Mouse (Mus musculus) midbrain, embryonic 10.5 days (tissue): ENCODE measurements around the gene Fgd3. TPM values are rescaled to one million over a fixed set of nuclear protein-coding genes. Genes with fewer than 3 reads are reported as not detected.

Source experiments
- DNase-seq: peaks from one replicate; pipeline ENCODE4 v3.0.0-alpha.2; 2017; ENCODE audit warnings: low spot score
- H3K27ac ChIP-seq: fragments of 300-500 bp; sonication (generic); replicated peaks from 2 replicates; pipeline ENCODE4 v1.5.1; 2016; ENCODE audit warnings: mild to moderate bottlenecking
- H3K27me3 ChIP-seq: fragments of 300-500 bp; sonication (generic); 2 replicates; pipeline ENCODE4 v1.6.1; 2016; ENCODE audit warnings: low read depth, mild to moderate bottlenecking; ENCODE audit not compliant: poor library complexity, severe bottlenecking
- H3K36me3 ChIP-seq: fragments of 300-500 bp; sonication (generic); 2 replicates; pipeline ENCODE4 v1.6.1; 2016; ENCODE audit warnings: mild to moderate bottlenecking, moderate library complexity
- H3K4me1 ChIP-seq: fragments of 300-500 bp; sonication (generic); 2 replicates; pipeline ENCODE4 v1.6.1; 2016
- H3K4me3 ChIP-seq: fragments of 300-500 bp; sonication (generic); 2 replicates; pipeline ENCODE4 v1.5.1; 2016; ENCODE audit warnings: mild to moderate bottlenecking, moderate library complexity
- H3K9me3 ChIP-seq: fragments of 300-500 bp; sonication (generic); replicated peaks from 2 replicates; pipeline ENCODE4 v1.6.1; 2016; ENCODE audit warnings: mild to moderate bottlenecking
- WGBS: fragments of 180-500 bp; shearing (Covaris S2); methylation state at CpG from one replicate; pipeline ENCODE4 v1.1.7; 2016; 5-methylcytosine and 5-hydroxymethylcytosine counted together
- polyA plus RNA-seq: library from polyadenylated mRNA; unstranded; fragments of >200 nt; fragmentation: Nextera tagmentation; extraction: Ambion mirVana; gene quantifications from 2 replicates; pipeline ENCODE4 v1.2.1, GENCODE M21; 2016

The Fgd3 gene
- polyA plus RNA-seq, 1 experiment from 2014 or later, result 1.1 TPM

DNA sequence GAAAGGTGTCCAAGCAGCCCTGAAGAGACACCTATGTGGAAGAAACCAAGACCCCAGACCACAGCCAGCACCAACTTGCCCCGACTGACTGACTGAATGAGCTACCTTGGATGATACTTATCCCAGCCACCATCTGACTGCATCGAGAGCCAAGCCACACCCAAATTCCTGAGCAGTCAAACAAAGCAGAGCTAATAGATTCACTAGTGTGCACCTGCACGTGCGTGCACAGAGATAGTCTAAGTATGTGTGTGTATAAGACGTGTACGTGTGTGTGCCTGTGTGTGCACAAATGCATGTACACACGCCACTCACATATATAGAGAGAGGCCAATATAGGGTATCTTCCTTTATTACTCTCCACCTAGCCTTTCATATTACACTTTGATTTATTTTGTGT is 8.5 kb downstream of the Fgd3 start:
- DNase-seq, result no peak
- no peaks in the 10 kb centered on the region for H3K9me3 ChIP-seq
- 92% methylated on average over 7 of the region's 7 CpGs for WGBS
- peaks cover 24% of the 10 kb centered on the region for H3K4me1 ChIP-seq
- no peaks in the 10 kb centered on the region; the same call in 1 of the 2 replicates for H3K27me3 ChIP-seq
- H3K4me3 ChIP-seq, result no peak overlapping the region
- peaks cover 11% of the 10 kb centered on the region; the same call in 1 of the 2 replicates for H3K36me3 ChIP-seq
- H3K27ac ChIP-seq, result no peak overlapping the region

DNA sequence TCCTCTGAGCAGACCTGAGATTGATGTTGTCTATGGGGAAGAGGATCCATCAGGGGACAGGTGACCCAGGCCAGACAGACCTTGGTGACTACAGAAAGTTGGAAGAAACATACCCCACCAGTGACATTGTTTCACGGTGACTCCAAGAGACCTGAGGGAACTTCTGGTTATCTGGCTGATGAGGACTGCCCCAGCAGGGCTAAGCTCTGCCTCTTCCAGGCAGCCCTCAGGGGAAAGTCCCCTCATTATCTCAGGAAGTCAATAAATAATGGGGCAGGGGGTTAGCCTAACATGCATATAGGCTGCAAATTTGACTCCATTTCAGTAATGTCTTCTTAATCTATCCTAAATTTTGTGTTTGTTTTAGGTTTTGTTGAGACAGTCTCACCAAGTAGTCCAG is 10.6 kb downstream of the Fgd3 start:
- DNase-seq, result no peak
- 84% methylated on average over 1 of the region's 1 CpGs for WGBS
- Histone ChIP-seq H3K27me3 (no peaks in the 10 kb centered on the region), H3K4me3 (no peak overlapping the region), H3K27ac (no peak overlapping the region), H3K9me3 (no peaks in the 10 kb centered on the region), H3K36me3 (0 out of 2 replicates have a peak, but pooled peaks cover 4% of the 10 kb centered on the region), H3K4me1 (peaks cover 14% of the 10 kb centered on the region)

DNA sequence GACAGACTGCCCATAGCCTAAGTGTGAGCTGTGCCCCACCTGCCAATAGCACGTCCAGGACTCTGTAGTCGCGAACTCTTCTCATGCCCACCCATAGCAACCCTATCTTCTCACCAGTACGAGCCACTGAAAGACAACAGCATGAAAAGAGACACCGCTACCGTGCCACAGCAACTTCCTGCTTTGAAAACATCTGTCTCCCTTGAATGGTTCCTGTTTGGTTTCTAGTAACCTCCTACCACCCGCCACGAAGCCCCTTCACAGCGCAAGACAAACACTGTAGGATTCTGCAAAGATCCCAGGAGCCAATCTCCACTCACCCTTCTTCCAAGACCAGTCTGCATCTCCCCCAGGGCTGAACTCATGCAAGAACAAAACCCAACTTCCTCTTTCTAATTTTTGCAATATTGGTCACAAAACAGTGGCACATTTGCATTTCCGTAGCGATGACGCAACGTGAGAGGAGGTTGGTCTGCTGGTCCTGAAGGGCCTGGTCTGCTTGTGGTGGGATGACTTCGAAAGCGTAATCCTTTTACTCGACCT is 11.2 kb downstream of the Fgd3 start:
- 88% methylated on average over 16 of the region's 16 CpGs for WGBS
- H3K27me3 ChIP-seq, result no peaks in the 10 kb centered on the region
- no peak for DNase-seq
- H3K4me1 ChIP-seq, result peaks cover 14% of the 10 kb centered on the region
- H3K4me3 ChIP-seq, result no peak overlapping the region
- H3K9me3 ChIP-seq, result no peaks in the 10 kb centered on the region
- 0 out of 2 replicates have a peak, but pooled peaks cover 3% of the 10 kb centered on the region for H3K36me3 ChIP-seq
- no peak overlapping the region for H3K27ac ChIP-seq

DNA sequence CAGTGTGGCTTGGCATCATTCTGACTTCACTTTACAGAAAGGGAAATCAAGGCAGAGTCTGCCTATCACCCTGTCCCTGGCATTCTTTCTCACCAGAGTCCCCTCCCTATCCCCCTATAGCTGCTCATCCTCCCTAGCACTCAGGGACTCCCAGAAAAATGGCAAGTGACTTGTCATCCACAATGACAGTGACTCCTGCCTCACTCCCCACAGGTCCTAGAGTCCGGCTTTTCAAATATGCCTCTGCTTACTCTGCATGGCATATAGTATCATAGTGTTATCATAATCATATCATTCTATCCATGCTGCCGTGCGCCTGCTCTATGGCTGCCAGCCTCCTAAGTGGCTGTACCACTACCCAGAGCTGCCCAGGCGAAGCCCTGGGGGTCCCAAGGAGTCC is 11.9 kb downstream of the Fgd3 start:
- Histone ChIP-seq H3K4me1 (peaks cover 14% of the 10 kb centered on the region), H3K27me3 (no peaks in the 10 kb centered on the region), H3K9me3 (no peaks in the 10 kb centered on the region), H3K36me3 (0 out of 2 replicates have a peak, but pooled peaks cover 3% of the 10 kb centered on the region), H3K4me3 (no peak overlapping the region), H3K27ac (no peak overlapping the region)
- WGBS, result 94% methylated on average over 4 of the region's 4 CpGs
- no peak for DNase-seq

DNA sequence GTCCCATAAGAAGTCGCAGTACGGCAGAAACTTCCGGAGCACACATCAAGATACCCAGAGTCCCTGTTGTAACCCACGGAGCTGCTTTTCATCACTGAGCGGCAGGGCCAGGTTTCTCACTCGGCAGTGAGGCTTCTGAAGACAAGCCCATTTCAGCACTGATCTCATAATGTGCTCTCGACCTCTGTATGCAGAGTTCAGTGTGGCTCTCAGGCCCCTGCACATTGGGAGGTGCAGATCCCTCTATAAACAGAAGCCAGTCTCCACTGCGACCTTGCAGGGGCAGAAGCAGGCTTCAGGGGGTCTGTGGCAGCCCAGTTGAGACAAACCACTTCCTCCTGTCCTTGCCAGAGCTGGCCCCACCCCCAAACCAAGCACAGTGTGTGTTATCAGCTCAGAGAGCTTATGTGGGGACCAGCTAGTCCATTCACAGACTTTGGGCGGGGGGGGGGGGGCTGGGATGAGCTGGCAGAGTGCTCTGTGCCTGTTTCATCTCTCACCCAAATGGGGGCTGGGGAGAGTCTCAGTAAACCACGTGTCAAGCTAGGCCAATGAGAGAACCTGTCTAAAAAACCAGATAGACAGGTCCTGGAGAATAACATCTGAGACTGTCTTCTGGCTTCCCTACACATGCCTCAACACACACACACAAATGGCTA is 12.7 kb downstream of the Fgd3 start:
- peak; percentile 20 for DNase-seq
- peak overlapping the region; percentile 13; the same call in 1 of the 2 replicates for H3K27ac ChIP-seq
- H3K36me3 ChIP-seq, result 0 out of 2 replicates have a peak, but pooled peaks cover 3% of the 10 kb centered on the region
- WGBS, result 45% methylated on average over 10 of the region's 10 CpGs
- no peak overlapping the region for H3K4me3 ChIP-seq
- H3K4me1 ChIP-seq, result peaks cover 14% of the 10 kb centered on the region
- no peaks in the 10 kb centered on the region for H3K9me3 ChIP-seq
- no peaks in the 10 kb centered on the region for H3K27me3 ChIP-seq

DNA sequence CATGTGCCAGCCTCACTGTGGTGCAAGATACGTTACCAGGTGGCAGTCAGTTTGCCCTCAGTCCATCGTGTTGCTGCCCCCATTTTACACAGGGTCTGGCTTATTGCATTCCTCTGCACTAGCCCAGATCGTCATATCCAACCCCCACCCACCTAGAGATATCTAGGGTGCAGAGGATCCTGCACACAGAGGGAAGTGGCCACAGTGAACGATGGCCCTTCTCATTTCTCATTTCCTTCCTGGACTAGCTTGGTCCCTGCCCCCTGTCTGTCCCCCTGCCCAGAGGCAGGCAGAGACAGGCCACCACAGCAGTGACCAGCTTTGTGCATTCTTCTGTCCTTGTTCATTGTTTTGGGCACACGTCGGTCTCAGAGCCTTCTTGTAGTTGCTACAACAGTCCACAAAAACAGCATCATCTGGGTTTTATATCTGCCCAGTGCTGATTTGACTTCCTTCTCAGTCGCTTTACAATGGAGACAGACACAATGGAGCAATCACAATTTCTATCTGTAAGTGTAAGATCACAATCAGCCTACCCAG is 13.3 kb downstream of the Fgd3 start:
- no peaks in the 10 kb centered on the region for H3K27me3 ChIP-seq
- 0 out of 2 replicates have a peak overlapping the region, but pooled peaks have one; percentile 13 for H3K27ac ChIP-seq
- peaks cover 14% of the 10 kb centered on the region for H3K4me1 ChIP-seq
- no peaks in the 10 kb centered on the region for H3K9me3 ChIP-seq
- H3K4me3 ChIP-seq, result no peak overlapping the region
- no peak for DNase-seq
- H3K36me3 ChIP-seq, result 0 out of 2 replicates have a peak, but pooled peaks cover 3% of the 10 kb centered on the region
- WGBS, result 74% methylated on average over 7 of the region's 7 CpGs

DNA sequence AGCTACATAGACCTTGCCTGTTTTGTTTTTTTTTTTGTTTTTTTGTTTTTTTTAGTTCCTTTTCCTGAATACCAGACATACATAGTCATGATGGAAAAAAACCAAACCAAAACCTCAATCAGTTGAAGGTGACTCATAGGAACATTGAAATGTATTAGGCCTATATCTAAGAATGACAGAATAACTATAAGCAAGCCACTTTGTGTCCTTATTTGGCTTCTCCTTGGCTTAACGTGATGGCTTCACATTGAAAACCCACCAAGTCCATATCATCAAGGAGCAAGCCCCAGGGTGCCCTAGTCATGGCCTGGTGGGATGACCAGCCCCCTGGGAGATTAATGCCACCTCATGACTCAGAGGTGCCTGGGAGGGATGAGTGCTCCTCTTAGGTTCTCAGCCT is 19.3 kb downstream of the Fgd3 start:
- Histone ChIP-seq H3K9me3 (no peaks in the 10 kb centered on the region), H3K4me3 (no peak overlapping the region), H3K27ac (no peak overlapping the region), H3K4me1 (no peaks in the 10 kb centered on the region), H3K36me3 (peaks cover 7% of the 10 kb centered on the region; the same call in 1 of the 2 replicates), H3K27me3 (no peaks in the 10 kb centered on the region)
- DNase-seq, result no peak
- 81% methylated on average over 1 of the region's 1 CpGs for WGBS

DNA sequence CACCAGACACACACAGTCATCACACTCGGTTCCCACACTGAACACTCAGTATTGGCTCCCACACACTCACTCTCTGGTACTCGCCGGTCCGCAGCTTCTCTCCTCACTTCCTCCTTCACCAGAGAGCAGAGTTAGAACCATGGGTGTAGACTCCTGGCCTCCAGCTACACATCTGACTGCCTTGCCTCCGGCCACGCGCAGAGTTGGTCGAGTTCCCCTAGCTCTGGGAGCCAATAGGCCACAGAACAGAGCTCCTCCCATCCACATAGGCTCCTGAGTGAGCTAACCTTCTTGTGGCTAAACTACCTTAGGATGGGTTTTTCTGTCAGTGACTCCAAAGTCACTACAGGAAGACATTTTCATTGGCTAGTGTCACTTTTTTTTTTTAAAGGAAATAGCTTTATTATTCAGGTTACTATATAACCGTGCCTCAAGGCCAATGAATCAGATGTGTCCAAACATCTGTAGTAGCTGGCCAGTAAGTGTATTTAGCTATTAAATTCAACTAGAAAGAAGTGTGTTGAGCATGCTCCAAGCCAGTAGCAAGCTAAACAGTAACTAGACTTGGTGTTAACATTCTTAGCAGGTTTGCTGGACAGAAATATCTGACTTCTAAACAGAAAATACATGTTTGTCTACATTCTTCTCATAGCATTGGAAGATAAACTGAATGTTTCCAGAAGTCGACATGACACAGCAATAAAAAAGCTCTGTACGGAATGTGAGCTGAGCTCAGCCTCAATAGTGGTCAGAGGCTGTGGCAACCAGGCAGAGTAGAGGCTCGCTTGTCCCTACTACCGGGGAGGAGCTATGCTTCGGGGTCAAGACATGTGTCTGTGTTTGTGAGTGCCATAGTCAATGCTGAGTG is 21.4 kb downstream of the Fgd3 start:
- 87% methylated on average over 14 of the region's 14 CpGs for WGBS
- Histone ChIP-seq H3K36me3 (peaks cover 7% of the 10 kb centered on the region; the same call in 1 of the 2 replicates), H3K4me3 (no peak overlapping the region), H3K9me3 (no peaks in the 10 kb centered on the region), H3K27me3 (no peaks in the 10 kb centered on the region), H3K27ac (no peak overlapping the region), H3K4me1 (no peaks in the 10 kb centered on the region)
- DNase-seq, result no peak

DNA sequence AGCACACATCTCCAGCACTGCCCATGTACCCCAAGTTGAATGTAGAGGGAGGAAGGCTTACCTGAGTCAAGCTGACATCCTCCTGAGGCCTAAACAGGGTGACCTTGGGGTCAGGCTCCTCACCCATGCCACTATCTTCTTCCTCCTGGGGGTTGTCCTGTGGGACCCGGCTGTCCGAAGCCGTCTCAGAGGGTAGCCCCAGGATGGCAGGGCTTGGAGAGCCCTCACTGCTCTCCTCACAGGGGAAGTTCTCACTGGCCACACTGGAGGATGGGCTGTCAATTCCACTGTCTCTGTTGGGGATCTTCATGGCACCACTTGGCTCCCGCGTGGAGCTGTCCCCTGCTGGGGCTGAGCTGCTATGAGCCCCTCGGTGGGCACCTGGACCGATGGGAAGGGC is 23.8 kb downstream of the Fgd3 start:
- H3K4me3 ChIP-seq, result no peak overlapping the region
- 83% methylated on average over 7 of the region's 7 CpGs for WGBS
- no peak overlapping the region for H3K27ac ChIP-seq
- DNase-seq, result no peak
- H3K4me1 ChIP-seq, result no peaks in the 10 kb centered on the region
- peaks cover 19% of the 10 kb centered on the region; the same call in 1 of the 2 replicates for H3K36me3 ChIP-seq
- H3K27me3 ChIP-seq, result no peaks in the 10 kb centered on the region
- peaks cover 6% of the 10 kb centered on the region; the same call in 1 of the 2 replicates for H3K9me3 ChIP-seq

DNA sequence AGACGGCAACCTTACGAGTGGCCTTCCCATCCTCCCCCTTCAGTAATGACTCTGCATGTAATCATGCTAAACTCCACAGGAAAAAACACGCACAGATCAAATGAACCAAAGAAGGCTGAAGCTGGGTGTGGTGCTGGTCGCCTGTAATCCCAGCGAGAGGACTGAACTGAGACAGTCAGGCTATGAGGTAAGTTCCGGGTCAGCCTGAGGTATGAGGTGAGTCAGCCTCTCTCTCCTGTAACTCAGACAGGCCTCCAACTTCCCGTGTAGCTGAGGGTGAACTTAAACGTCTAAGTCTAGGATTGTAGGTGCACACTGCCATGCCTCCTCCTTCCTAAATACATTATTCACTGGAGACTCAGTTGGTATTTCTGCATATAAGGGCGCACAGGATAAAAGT is 26.0 kb downstream of the Fgd3 start:
- H3K27ac ChIP-seq, result no peak overlapping the region
- H3K4me1 ChIP-seq, result no peaks in the 10 kb centered on the region
- H3K9me3 ChIP-seq, result peaks cover 6% of the 10 kb centered on the region; the same call in 1 of the 2 replicates
- H3K27me3 ChIP-seq, result no peaks in the 10 kb centered on the region
- no peak for DNase-seq
- 85% methylated on average over 9 of the region's 9 CpGs for WGBS
- no peak overlapping the region for H3K4me3 ChIP-seq
- peaks cover 19% of the 10 kb centered on the region; the same call in 1 of the 2 replicates for H3K36me3 ChIP-seq

DNA sequence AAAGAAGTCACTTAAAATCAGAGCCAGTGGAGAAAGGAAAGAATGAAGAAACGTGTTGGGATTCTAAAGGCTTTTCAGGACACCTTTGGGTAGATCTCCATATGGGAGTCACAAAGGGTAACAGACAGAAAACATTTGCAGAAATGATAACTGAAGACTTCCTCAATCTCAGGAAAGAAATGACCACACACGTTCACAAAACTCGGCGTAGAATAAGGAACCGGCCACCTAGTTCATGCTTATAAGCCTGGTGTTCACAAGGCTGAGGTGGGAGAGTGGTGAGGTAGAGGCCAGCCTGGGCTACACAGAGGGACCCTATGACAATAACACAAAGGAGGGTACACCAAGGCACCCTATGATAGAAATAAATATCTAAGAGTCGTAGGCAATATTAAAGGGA is 28.2 kb downstream of the Fgd3 start:
- 92% methylated on average over 6 of the region's 6 CpGs for WGBS
- no peaks in the 10 kb centered on the region for H3K4me1 ChIP-seq
- DNase-seq, result no peak
- no peak overlapping the region for H3K27ac ChIP-seq
- peaks cover 6% of the 10 kb centered on the region; the same call in 1 of the 2 replicates for H3K9me3 ChIP-seq
- no peaks in the 10 kb centered on the region for H3K27me3 ChIP-seq
- peaks cover 27% of the 10 kb centered on the region for H3K36me3 ChIP-seq
- H3K4me3 ChIP-seq, result no peak overlapping the region

DNA sequence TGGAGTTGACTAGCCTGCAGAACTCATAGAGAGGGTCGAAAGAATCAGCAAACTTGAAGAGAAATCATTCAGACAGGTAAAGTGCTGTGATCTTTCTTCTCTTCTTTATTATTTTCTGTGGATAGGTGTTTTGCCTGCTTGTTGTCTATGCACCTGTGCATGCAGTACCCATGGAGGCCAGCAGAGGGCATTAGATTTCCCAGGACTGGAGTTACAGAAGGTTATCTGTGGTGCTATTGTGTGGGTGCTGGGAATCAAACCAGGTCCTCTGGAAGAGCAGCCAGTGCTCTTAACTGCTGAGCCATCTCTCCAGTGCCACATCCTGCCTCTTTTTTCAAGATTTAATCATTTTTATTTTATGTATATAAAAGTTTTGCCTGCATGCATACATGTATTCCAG is 28.7 kb downstream of the Fgd3 start:
- no peaks in the 10 kb centered on the region for H3K4me1 ChIP-seq
- H3K9me3 ChIP-seq, result peaks cover 6% of the 10 kb centered on the region; the same call in 1 of the 2 replicates
- 47% methylated on average over 1 of the region's 1 CpGs for WGBS
- H3K4me3 ChIP-seq, result no peak overlapping the region
- H3K36me3 ChIP-seq, result peaks cover 28% of the 10 kb centered on the region
- DNase-seq, result no peak
- H3K27me3 ChIP-seq, result no peaks in the 10 kb centered on the region
- no peak overlapping the region for H3K27ac ChIP-seq
